Mouse (Mus musculus) c-Kit-positive CD71-positive TER-119-negative erythroid progenitor cells, embryonic 14.5 days (primary cell): Measurements from ENCODE around the gene Gm20388.
A peak's percentile ranks its signal among the peaks of the same experiment; 100 is the strongest.
"Not testable (repeated sequence)": the region's sequence is repeated elsewhere in the genome, so short reads cannot be mapped to it uniquely, and the experiment has no call there.

Experiments used
- DNase-seq: peaks from one replicate; pipeline ENCODE4 v3.0.0-alpha.2; 2013; ENCODE audit warnings: low read depth

The Gm20388 gene

DNA sequence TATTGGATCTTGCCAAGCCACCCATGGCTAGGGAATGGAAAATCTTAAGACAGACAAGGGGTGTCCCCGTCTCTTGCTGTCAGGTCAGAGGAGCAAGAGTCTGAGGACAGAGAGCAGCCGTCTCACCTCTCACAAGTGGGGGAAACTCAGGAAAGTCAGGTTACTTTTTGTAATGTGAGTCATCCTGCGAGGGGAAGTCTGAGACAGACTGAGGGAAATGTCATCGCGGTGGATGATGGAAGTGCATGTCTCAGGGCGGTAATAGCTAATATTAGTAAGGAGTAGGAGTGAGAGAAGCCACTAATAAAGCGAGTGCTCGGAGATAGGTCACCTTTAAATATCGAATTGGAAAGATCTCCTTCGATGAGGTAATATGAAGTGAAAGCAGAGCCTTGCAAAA, 798.5 kb downstream of the Gm20388 start:
- no peak for DNase-seq

DNA sequence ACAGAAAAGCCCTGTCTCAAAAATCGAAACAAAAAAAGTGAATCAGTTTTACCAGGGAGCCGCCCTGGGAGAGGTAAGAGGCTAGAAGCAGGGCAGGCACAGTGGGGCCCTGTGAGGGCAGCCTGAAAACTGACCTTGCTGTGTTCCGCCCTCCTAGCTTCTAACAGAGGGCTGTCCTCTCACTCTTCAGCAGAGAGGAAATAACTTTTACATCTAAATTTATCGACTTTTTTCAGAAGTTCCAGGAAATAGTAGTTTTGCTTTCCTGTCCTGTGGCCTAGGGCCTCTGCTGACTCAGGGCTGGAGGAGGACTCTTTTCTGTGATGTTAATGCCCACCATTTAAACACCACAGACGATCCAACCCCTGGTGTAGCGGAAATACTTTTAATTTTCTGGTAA, 804.6 kb downstream of the Gm20388 start:
- DNase-seq: no peak

DNA sequence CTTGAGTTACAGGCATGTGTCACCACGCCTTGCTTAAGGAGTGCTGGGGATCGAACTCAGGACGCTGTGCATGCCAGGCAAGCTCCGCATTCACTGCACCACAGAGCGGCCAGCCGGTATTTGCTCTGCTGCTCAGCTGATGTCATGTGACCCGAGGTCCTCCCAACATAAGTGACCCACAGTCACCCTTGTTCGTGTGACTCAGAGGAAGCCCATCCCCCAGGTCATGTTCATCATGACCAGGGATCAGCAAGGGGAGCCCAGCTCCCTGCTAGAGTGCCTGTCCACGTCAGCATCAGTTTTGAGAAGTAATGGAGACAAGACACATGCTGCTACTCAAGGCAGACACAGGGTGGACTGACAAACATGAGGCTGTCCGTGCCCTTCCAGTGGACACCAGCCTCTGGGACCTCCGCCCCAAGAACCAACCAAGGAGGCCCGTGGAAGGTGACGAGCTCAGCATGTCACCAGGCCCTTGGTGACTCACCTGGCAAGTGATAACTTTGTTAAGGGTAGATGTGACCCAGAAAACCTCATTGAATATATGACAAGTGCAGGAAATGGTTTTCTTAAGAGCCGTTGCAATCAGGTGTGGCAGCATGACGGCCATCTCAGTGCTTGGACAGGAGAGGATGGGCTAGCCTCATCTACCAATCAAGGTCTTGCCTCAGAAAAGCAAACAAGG, 805.5 kb downstream of the Gm20388 start:
- DNase-seq: no peak

DNA sequence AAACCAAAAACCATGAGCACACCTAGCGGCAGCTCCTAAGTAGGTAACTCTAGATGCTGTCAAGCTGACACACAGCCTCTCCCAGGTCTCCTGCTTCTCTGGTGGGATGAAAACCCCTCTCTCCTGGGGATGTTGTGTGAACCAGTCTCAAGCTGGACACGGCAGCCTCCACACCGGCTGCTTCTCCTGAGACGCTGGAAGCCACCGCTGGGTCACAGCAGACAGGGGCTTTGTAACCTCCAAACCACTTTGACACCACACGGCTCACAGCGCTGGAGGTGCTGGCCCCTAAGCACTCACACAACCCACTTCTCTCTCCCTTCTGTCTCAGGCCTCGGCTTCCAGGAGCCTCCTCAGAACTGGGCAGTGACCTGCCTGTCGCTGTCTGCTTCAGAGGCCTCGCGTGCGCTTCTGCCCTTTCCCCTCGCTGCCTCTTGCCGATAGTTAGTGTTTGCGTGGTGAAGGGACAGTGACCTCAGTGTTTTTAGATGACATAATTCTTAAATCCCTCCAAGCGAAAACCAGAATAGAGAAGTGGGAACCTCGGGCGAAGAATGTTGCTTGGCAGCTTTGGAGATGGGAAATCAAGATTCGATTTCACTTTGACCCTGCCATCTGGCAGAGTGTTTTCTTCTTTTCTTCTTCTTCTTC, 809.1 kb downstream of the Gm20388 start:
- no peak for DNase-seq

DNA sequence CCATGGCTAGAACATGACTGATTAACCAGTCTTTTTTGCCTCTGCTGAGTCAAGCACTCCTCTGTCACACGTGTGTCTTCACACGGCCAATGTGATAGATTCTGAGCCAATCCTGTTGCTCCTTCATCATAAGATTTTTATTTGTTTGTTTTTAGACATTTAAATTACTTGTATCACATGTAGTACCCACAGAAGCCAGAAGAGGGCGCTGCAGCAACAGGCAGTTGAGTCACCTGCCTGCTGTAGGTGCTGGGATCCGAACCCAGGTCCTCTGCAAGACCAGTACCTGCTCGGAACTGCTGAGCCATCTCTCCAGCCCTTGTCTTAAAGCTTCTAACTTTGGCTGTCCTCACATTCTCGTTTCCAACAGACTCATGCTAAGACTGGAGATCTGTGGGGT, 812.4 kb downstream of the Gm20388 start:
- DNase-seq: no peak

DNA sequence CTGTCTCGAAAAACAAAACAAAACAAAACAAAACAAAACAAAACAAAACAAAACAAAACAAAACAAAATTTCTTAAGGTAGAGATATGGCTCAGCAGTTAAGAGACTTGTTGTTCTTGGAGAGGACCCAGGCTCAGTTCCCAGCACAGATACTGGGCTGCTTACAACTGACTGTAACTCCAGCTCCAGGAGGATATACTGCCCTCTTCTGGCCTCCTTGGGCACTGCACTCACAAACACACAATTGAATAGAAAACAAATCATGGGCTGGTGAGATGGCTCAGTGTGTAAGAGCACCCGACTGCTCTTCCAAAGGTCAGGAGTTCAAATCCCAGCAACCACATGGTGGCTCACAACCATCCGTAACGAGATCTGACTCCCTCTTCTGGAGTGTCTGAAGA, 813.5 kb downstream of the Gm20388 start:
- not testable (repeated sequence) for DNase-seq

DNA sequence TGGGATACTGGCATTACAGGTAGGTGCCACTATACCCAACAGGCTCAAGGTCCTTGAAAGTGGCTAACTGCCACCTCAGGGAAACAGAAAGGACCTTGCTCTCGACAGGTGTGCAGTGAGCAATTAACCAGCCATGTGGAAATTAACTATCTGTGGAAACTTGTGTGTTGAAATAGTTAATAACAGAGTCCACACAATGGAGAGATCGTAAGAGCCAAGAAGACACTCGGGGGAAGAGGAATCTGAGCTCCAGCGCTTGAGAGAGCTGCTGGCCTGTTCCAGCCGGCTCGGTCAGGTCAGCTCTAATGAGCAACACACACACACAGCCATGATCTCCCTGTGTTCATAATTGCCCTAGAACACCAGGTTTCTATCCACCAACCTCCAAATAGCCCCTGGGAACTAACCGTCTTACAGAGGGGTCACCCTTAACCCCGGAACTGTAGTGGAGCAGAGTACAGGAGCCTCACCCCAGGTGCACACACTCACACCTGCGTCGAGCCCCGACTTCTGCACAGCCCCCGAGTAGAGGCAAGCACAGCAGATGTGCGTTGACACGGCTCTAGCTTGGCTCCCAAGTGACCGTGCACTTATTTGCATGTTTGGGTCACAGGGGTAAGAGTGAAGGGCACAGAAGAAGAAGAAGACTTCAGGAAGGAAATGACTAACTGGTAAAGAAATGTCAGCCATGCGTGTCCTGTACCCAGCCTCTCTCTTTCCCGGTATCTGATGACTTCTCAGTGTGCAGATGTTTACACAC, 814.4 kb downstream of the Gm20388 start:
- no peak for DNase-seq

DNA sequence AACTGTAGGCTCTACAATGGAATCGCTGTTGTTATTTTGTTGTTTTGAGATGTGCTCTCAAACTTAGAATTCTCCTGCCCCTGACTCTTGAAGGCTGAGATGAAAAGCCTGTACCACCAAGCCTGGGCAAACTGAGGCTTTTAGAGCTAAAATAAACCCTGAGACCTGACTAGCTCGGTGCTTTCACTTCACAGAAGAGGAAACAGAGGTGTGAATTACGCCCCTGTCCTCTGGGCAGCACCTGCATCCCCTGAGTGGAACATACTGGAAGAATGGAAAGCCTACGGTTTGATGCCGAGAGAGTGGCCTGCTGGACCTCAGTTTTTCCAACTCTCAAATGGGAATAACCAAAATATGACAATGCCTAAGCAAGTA, 814.9 kb downstream of the Gm20388 start:
- no peak for DNase-seq

DNA sequence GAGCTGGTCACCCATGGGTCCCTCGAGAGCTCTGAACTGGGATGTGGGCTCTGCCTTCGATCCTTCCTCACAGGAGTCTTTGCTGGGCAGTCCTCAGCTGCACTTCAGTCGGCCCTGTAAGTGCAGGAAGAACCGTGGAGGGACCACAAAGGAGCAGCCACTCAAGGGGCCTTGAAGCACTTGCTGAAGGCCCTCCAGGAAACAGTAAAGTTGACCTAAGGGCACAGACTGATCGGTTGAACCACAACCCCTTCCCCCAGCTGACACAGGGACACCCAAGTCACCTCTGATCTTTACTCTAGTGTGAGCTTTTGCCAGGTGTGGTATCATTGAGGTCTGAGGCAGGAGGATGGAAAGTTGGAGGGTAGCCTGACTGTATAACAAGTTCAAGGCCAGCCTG, 815.4 kb downstream of the Gm20388 start:
- no peak for DNase-seq

DNA sequence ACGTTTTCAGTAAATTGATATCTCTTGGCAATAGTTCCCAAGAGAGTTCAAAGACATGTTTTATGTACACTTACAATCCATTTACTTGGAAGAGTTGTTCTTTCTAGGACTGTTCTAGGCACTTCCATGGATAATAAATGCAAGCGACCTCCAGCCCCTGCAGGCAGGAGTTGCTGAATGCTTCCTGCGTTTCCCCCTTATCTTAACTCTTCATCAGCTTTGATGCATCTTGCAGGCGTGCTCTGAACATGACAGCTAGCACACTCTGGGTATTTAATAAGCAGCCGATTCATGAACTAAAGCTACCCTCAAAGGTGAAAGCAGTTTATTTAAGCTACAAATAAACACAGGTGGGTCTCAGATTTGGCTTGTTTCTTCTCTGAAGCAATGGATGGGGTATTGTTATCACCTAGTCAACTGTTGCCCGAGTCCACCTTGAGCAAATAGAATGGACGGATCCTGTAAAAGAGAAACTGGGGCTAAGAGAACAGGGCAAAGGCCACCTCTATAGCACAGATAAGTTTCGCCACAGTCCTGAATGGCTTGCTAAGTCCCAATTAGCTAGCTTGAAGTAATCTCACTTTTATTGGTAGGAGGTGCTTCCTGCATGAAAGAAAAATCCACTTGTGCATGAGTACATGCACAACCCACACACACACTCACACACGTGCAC, 818.0 kb downstream of the Gm20388 start:
- DNase-seq: no peak

DNA sequence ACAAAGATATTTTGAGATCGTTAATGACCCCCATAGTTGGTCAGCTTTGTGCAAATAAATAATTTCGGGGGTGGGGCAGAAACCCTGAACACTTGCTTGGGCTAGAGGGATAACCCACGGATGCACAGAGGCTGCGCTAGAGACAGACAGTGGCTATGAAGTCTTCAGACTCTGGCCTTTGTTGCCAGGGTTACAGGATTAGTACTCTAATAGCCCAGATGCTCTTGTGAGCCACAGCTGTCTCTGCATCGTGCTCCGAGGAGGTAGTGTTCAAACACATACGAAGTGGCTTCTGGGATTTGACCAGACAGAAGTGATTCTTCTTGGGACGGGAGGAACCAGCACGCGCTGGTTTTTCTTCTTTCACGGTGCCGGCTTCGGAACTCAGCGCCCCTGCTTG, 820.9 kb downstream of the Gm20388 start:
- no peak for DNase-seq

DNA sequence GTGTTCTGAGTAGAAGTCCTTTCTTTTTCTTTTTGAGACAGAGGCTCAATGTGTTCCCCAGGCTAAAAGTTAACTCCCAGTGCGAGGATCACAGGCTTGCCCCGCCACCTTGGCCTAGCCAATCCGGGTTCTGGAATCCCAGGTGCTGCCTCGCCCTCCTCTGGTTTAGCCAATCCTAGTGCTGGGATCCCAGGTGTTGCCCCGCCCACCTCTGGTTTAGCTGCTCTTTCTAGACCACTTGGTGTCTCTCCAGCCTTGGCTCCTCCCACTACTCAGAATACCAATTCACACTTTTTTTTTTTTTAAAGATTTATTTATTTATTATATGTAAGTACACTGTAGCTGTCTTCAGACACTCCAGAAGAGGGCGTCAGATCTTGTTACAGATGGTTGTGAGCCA, 821.4 kb downstream of the Gm20388 start:
- DNase-seq: no peak

DNA sequence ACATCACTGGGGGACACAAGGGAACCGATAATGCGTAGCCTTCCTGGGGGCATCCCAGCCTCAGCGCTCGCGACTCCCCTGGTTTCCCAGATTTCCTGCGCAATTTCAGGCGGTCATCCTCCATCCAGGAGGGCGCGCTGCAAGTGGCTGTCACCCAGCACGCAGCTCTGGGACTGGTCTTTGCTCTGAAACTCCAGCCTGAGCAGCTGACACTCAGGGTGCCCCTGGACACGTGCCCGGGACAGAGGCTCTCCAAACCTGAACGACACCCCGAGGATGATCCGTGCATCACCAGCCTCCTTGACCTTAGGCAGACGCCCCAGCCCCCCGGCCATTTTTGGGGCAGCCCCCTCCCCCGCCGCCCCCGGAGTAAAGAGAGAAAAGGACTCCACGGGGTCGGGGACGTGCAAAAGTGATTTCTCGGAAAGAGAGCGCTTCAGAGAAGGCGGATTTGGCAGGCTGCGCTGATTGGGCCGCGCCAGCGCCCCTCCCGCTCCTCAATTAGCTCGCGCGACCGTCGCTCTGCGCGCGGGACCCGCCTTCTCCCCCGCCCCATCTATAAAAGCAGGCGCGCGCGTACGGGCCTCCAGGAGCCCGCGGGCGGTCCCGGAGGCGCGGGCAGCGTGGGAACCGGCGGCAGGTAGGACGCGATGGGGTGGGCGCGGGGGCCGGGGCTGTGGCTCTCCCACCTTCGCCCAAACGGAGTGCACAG, 825.3 kb downstream of the Gm20388 start, which contains the start of gene Irf8:
Gene Irf8 (plus strand): TSS at position 589 of the 712 bp plus-strand sequence.
- DNase-seq: peak; percentile 30

DNA sequence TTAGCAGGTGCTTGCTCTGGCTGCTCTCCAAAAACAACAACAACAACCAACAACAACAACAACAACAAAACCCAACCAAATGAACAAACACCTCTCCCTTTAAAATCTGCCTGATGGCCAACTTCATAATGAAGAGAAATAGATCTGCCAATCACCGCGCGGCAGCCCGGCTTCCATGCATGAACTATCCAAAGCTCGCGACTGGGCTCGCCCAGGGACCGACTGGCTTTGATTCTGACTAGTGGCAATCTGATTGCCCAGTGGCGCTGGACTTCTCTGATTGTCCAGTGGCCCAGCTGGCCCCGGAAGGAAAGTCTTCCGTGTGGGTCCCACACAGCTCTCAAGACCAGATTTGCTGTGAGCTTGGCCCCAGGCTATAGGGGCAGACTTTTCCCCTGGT, 825.8 kb downstream of the Gm20388 start:
- DNase-seq: no peak

DNA sequence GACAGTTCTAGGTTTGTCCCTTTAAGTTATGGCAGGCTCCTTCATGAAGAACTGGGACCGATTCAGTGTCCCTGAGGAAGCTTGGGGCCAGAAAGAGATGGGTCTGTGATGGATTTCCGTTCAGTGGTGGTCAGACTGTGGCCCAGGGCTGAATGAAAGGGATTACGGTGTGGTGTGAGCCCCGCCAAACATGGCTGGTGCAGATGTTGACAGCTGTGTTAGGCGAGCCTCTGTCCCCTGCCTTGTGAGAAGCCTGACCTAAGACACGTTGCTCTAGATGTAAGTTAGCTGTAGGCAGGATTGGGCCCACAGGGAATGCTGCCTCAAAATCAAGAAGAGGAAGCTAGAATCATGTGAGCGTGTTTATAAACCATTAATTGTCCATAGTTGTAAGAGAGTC, 826.5 kb downstream of the Gm20388 start:
- DNase-seq: no peak

DNA sequence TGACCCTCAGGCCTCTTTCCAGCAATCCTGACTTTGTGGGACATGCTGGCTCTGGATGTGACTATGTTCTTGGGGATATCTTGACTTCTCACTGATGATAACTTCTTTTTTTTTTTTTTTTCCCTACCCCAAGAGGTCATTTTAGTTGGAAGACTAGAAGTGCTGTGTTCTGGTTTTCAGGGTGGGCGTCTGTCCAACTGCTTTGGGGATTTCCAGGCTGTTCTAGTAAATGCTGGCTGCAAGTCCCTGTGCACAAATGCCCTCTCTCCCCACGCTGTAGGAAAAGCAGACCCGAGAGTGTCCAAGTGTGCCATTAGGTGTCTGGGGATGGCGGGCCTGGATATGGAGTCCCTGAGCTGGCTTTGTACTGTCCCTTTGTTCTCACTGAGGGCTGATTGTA, 828.1 kb downstream of the Gm20388 start:
- DNase-seq: no peak

DNA sequence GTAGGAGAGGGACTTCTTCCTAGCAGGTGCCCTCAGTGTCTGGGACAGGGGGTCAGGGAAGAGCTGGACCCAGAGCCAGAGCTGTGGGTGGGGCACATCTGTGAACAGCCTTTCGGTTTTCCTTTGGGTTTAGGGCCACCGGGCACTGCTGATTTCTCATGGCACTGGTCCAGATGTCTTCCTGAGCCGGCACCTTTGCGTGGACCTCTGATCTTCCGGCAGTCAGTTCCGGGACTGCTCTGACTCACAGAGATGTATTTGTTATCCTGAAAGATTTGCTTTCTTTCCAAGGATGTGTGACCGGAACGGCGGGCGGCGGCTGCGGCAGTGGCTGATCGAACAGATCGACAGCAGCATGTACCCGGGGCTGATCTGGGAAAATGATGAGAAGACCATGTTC, 828.9 kb downstream of the Gm20388 start:
- no peak for DNase-seq

DNA sequence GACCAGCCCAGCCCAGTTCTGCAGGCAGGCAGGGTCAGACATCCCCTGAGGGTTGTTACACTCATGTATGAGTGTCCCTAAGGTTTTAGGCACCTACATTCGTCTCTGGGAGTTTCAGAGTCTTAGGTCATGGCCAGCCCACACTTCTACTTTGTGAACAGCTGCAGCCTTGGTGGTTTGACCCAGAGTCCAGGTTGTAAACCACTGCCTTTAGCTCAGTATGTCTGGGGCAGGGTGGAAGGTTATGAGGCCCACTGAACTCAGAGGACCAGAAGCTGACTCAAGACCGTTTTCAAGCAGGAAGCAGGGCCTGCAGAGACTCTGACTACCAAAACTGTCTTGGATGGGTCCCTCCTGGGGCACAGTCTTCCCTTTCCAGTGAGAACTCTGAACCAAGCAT, 829.9 kb downstream of the Gm20388 start:
- no peak for DNase-seq

DNA sequence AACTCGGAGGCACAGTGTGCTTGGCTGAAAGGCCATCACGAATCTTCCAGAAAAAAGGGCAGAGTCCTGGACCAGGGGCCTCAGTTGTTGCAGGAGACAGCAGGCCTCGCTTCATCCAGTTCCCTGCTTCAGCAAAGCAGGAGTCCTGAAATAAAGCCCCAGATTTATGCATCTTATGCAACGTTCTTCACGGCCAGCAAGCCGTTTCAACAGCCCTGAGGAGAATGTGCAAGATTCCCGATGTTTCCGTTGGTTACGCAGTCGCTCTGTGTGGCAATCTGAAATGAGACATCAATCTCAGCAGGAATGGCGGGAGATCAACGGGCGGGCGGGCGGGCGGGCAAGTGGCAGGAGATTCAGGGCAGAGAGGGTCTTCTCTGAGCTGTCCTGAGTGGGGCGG, 830.4 kb downstream of the Gm20388 start:
- DNase-seq: no peak

DNA sequence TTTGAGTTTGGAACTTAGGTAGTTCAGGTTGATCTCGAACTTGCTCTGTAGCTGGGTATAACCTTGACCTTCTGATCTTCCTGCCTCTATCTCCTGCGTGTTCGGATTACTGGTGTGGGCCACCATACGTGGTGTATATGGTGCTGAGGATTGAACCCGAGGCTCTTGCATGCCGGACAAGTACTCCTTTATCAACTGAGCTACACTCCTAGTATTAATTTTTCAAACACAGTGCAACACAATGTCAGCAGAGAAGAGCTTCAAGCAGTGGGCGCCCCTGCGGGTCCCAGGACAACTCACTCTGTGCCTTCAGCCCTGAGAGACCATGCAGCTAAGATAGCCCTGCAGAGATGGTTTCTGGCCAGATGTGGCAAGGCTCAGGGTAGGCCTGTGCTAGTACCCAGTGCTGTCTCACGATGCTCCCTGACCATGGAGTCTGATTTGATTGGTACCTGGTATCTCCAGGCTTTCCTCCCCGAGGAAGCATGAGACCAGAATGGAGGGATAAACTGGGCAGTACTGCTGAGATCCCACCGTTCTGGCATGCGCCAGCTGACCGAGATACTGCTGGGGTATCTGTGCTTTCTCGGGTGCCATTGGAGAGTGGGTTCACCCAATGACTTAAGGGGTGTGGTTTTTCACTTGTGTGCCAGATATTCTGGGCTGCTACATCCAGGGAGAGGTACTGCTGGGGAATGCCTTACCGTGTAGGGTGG, 831.3 kb downstream of the Gm20388 start:
- DNase-seq: no peak

DNA sequence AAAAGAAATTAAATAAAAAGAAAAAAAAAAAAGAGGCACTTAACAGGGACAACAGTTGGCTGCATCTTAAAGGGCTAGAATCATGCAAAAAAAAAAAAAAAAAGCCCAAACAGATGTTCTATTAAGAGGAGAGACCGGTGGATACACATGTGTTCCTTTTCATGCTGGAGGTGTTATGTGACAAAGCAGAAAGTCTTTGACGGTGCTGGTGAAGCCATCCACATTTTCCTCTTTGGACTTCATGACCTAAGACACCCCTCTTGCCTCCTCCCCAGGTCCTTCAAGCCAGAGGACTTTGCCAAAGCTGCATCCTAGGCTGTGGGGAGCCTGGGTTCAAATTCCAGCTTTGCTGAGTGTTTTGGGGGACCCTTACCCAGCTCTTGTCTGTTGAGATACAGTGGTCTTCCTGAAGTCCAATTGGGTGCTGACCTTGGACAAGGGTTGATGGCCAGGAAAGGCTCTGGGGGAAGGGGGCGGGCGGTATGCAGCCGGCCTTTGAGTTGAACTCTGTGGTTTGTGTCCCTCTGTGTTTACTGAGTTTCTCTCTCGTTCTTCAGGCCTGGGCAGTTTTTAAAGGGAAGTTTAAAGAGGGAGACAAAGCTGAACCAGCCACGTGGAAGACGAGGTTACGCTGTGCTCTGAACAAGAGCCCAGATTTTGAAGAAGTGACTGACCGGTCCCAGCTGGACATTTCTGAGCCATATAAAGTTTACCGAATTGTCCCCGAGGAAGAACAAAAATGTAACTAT, 832.7 kb downstream of the Gm20388 start:
- no peak for DNase-seq
